Mouse (Mus musculus) C2C12 (cell line): ENCODE results near the gene Zgrf1. TPM values are rescaled to one million over a fixed set of nuclear protein-coding genes. Genes with fewer than 3 reads are reported as not detected.
A peak's percentile ranks its signal among the peaks of the same experiment; 100 is the strongest.

Experiments
- H3K27me3 ChIP-seq: one replicate; pipeline ENCODE4 v1.6.1; 2011; ENCODE audit not compliant: control insufficient read depth, insufficient read depth, insufficient read length
- H3K36me3 ChIP-seq: one replicate; pipeline ENCODE4 v1.6.1; 2011; ENCODE audit not compliant: control insufficient read depth, insufficient read depth
- H3K4me3 ChIP-seq: one replicate; pipeline ENCODE4 v1.5.1; 2011; ENCODE audit warnings: mild to moderate bottlenecking, control low read depth; ENCODE audit not compliant: poor library complexity, insufficient read depth, severe bottlenecking
- H3K79me2 ChIP-seq: one replicate; pipeline ENCODE4 v1.6.1; 2011; ENCODE audit not compliant: control insufficient read depth, insufficient read depth
- H3K79me3 ChIP-seq: one replicate; pipeline ENCODE4 v1.6.1; 2011; ENCODE audit warnings: low read depth, control low read depth
- H3ac ChIP-seq: one replicate; pipeline ENCODE3; 2011; ENCODE audit warnings: low read depth; ENCODE audit not compliant: control insufficient read depth, insufficient read length
- CEBPB ChIP-seq: IDR thresholded peaks from one replicate; pipeline ENCODE4 v1.6.1; 2011; ENCODE audit warnings: low read depth, mild to moderate bottlenecking, control low read depth, moderate library complexity
- CTCF ChIP-seq: IDR thresholded peaks from one replicate; pipeline ENCODE4 v1.5.1; 2011; ENCODE audit not compliant: control insufficient read depth, insufficient read depth, insufficient read length
- FOSL1 ChIP-seq: IDR thresholded peaks from one replicate; pipeline ENCODE4 v1.8.0; 2011; ENCODE audit warnings: mild to moderate bottlenecking, low read length; ENCODE audit not compliant: poor library complexity, insufficient read depth, severe bottlenecking
- MAX ChIP-seq: IDR thresholded peaks from one replicate; pipeline ENCODE4 v1.6.1; 2011; ENCODE audit warnings: mild to moderate bottlenecking, control low read depth
- MYOD1 ChIP-seq: IDR thresholded peaks from one replicate; pipeline ENCODE4 v1.6.1; 2011; ENCODE audit warnings: low read depth; ENCODE audit not compliant: control insufficient read depth, insufficient read length
- MYOG ChIP-seq: IDR thresholded peaks from one replicate; pipeline ENCODE4 v1.6.1; 2011; ENCODE audit not compliant: control insufficient read depth, insufficient read length; ENCODE audit errors: extremely low read depth
- USF1 ChIP-seq: IDR thresholded peaks from one replicate; pipeline ENCODE4 v1.6.1; 2011; ENCODE audit warnings: low read depth, mild to moderate bottlenecking, control low read depth, moderate library complexity
- polyA plus RNA-seq: library from polyadenylated mRNA; unstranded; fragments of >200 nt; fragmentation: generic; extraction: Trizol; gene quantifications from one replicate; pipeline ENCODE4 v1.2.1, GENCODE M21; 2012; ENCODE audit warnings: missing spikeins

Zgrf1 gene
- polyA plus RNA-seq, 1 experiment, result 1.6 TPM

GRCm38 (mm10) chr3:127513699-127514098 lies 39.6 kb upstream of the Zgrf1 start:
- Histone ChIP-seq H3ac (no peak overlapping the region), H3K79me3 (no peaks in the 10 kb centered on the region)
- TF ChIP-seq MAX (no peak), MYOD1 (no peak), USF1 (no peak), MYOG (no peak), CEBPB (no peak), CTCF (no peak), FOSL1 (no peak)

GRCm38 (mm10) chr3:127515251-127515650 lies 38.0 kb upstream of the Zgrf1 start:
- Histone ChIP-seq H3ac (no peak overlapping the region), H3K4me3 (no peak overlapping the region), H3K79me3 (no peaks in the 10 kb centered on the region), H3K27me3 (no peaks in the 10 kb centered on the region), H3K36me3 (no peaks in the 10 kb centered on the region), H3K79me2 (no peaks in the 10 kb centered on the region)
- no peak for TF ChIP-seq FOSL1
- no peak for TF ChIP-seq CTCF
- no peak for TF ChIP-seq MYOG
- TF ChIP-seq MYOD1, result no peak
- no peak for TF ChIP-seq USF1
- TF ChIP-seq CEBPB, result no peak
- no peak for TF ChIP-seq MAX

More at GRCm38 (mm10) chr3:127513699-127514098, 39.6 kb upstream of the Zgrf1 start:
- Histone ChIP-seq H3K27me3 (no peaks in the 10 kb centered on the region), H3K79me2 (no peaks in the 10 kb centered on the region), H3K4me3 (no peak overlapping the region), H3K36me3 (no peaks in the 10 kb centered on the region)

DNA sequence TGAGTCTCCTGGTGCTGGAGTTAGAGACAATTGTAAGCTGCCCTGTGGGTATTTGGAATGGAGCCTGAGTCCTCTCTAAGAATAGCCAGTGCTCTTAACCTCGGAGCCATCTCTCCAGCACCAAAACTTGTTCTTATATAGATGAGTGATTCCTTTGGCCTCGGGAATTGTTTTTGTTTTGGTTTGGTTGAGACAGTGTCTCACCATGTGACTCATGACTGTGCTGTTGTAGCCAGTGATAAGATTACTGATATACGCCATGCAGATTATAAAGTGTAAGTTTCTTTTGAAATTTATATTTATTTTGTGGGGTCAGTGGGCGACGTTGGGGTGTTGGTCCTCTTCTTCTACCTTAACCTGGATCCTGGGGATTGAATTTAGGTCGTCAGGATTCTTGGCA lies 33.0 kb upstream of the Zgrf1 start:
- TF ChIP-seq FOSL1 (no peak), USF1 (peak; percentile 44), MYOD1 (no peak)
- no peak overlapping the region for H3K4me3 ChIP-seq
- no peaks in the 10 kb centered on the region for H3K79me2 ChIP-seq
- H3K79me3 ChIP-seq, result no peaks in the 10 kb centered on the region
- H3K27me3 ChIP-seq, result no peaks in the 10 kb centered on the region
- no peak overlapping the region for H3ac ChIP-seq
- no peaks in the 10 kb centered on the region for H3K36me3 ChIP-seq

GRCm38 (mm10) chr3:127521156-127521555 lies 32.1 kb upstream of the Zgrf1 start:
- H3K27me3 ChIP-seq, result no peaks in the 10 kb centered on the region
- H3K36me3 ChIP-seq, result no peaks in the 10 kb centered on the region
- TF ChIP-seq MYOD1 (no peak), MAX (no peak), FOSL1 (no peak), MYOG (no peak), CTCF (no peak), USF1 (no peak), CEBPB (no peak)
- no peaks in the 10 kb centered on the region for H3K79me2 ChIP-seq
- no peak overlapping the region for H3K4me3 ChIP-seq
- no peaks in the 10 kb centered on the region for H3K79me3 ChIP-seq
- H3ac ChIP-seq, result no peak overlapping the region

- H3K79me2 ChIP-seq, result no peaks in the 10 kb centered on the region
- H3K27me3 ChIP-seq, result no peaks in the 10 kb centered on the region
- H3K79me3 ChIP-seq, result no peaks in the 10 kb centered on the region
- H3ac ChIP-seq, result no peak overlapping the region
- TF ChIP-seq USF1 (no peak), CTCF (no peak)
- H3K36me3 ChIP-seq, result no peaks in the 10 kb centered on the region
- H3K4me3 ChIP-seq, result no peak overlapping the region
Measured at GRCm38 (mm10) chr3:127525188-127525819, 28.0 kb upstream of the Zgrf1 start.

DNA sequence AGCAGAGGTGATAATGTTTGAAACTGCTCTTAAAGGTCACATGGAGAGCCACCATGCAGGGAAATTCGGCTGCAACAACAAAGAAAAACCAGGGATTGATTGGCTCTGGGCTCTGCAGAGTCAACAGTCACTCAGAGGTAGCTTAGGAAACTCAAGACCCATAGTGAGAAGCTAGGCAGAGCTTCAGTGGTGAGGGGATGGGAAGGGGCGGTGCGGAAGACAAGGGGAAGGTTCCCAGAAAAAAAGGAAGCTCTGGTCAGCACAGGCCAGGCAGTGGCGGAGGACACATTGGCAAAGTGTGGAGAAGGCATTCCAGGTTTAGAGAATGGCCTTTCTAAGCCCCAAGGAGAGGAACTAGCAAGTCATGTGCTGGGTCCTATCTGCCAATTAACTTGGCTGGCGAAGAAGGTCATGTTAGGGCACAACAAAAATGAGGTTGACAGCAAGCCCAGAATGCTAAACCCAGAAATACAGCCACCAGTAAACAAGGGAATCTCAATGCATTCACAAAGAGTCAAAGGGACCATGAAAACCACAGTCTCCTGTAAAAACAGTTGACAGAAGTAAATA lies 25.7 kb upstream of the Zgrf1 start:
- H3K27me3 ChIP-seq, result no peaks in the 10 kb centered on the region
- TF ChIP-seq MYOD1, result no peak
- no peak for TF ChIP-seq USF1
- TF ChIP-seq CTCF, result no peak
- no peak for TF ChIP-seq FOSL1
- TF ChIP-seq CEBPB, result no peak
- TF ChIP-seq MAX, result no peak
- TF ChIP-seq MYOG, result no peak
- no peaks in the 10 kb centered on the region for H3K36me3 ChIP-seq
- H3K79me3 ChIP-seq, result no peaks in the 10 kb centered on the region
- H3K4me3 ChIP-seq, result no peak overlapping the region
- no peaks in the 10 kb centered on the region for H3K79me2 ChIP-seq
- no peak overlapping the region for H3ac ChIP-seq
